Mouse (Mus musculus): ENCODE measurements around the gene Rhno1. TPM values are rescaled to one million over a fixed set of nuclear protein-coding genes. Genes with fewer than 3 reads are reported as not detected.
A peak's percentile ranks its signal among the peaks of the same experiment; 100 is the strongest.
"Not testable (repeated sequence)": the region's sequence is repeated elsewhere in the genome, so short reads cannot be mapped to it uniquely, and the experiment has no call there.

Gene Rhno1
- total RNA-seq (2021) = 23.7 and 25.6 TPM in 2 replicates
- long read RNA-seq, experiment 1, transcript Rhno1-202 (3 exons, 1,108 nt) = major isoform, 5 of 17 reads
- long read RNA-seq, experiment 1, partial matches to known transcripts = 2 of 17 reads
- long read RNA-seq, experiment 1, other reads (novel, unspliced or antisense) = 6 of 17 reads
- long read RNA-seq, experiment 2, partial matches to known transcripts = 1 of 12 reads
- long read RNA-seq, experiment 2, other reads (novel, unspliced or antisense) = 7 of 12 reads

- peak; percentile 91 for DNase-seq
Observed at GRCm38 (mm10) chr6:128362381-128363006, at the start of gene Rhno1, which contains the start of gene Foxm1. Rhno1 (minus strand) TSS chr6:128362911. Foxm1 (plus strand) TSS chr6:128362967.

- peak; percentile 77 for DNase-seq
Observed at GRCm38 (mm10) chr6:128411115-128411514, 48.4 kb upstream of the Rhno1 start.

GRCm38 (mm10) chr6:128410305-128410704 lies 47.6 kb upstream of the Rhno1 start:
- DNase-seq = no peak

GRCm38 (mm10) chr6:128408544-128409125 lies 45.9 kb upstream of the Rhno1 start:
- no peak for DNase-seq

GRCm38 (mm10) chr6:128404708-128405107 lies 42.0 kb upstream of the Rhno1 start:
- DNase-seq = peak; percentile 30

GRCm38 (mm10) chr6:128399421-128400185 lies 36.9 kb upstream of the Rhno1 start:
- peak; percentile 61 for DNase-seq

- no peak for DNase-seq
Observed at GRCm38 (mm10) chr6:128398996-128399395, 36.3 kb upstream of the Rhno1 start, which contains the start of gene Nrip2. Nrip2 (plus strand) TSS chr6:128399296.

GRCm38 (mm10) chr6:128397574-128398261 lies 35.0 kb upstream of the Rhno1 start:
- DNase-seq = peak; percentile 86

- DNase-seq = no peak
Observed at GRCm38 (mm10) chr6:128390683-128391082, 28.0 kb upstream of the Rhno1 start.

GRCm38 (mm10) chr6:128389185-128389584 lies 26.5 kb upstream of the Rhno1 start:
- no peak for DNase-seq

- DNase-seq = no peak
Observed at GRCm38 (mm10) chr6:128385026-128385425, 22.3 kb upstream of the Rhno1 start.

GRCm38 (mm10) chr6:128383752-128384151 lies 21.0 kb upstream of the Rhno1 start:
- DNase-seq = no peak

GRCm38 (mm10) chr6:128381254-128381653 lies 18.5 kb upstream of the Rhno1 start:
- DNase-seq = no peak

GRCm38 (mm10) chr6:128380594-128381167 lies 18.0 kb upstream of the Rhno1 start:
- DNase-seq = not testable (repeated sequence)

- DNase-seq = no peak
Observed at GRCm38 (mm10) chr6:128379636-128380035, 16.9 kb upstream of the Rhno1 start.

GRCm38 (mm10) chr6:128376371-128377085 lies 13.8 kb upstream of the Rhno1 start:
- no peak for DNase-seq

GRCm38 (mm10) chr6:128375192-128375591 lies 12.5 kb upstream of the Rhno1 start, which contains the start of the genes Tex52 and Gm44596:
Tex52 (plus strand) TSS chr6:128375456.
Gm44596 (plus strand) TSS chr6:128375503.
- DNase-seq = no peak

GRCm38 (mm10) chr6:128370040-128370439 lies 7.3 kb upstream of the Rhno1 start:
- no peak for DNase-seq

GRCm38 (mm10) chr6:128366466-128366865 lies 3.8 kb upstream of the Rhno1 start:
- DNase-seq = no peak

- DNase-seq = no peak
Observed at GRCm38 (mm10) chr6:128364721-128365120, 2.0 kb upstream of the Rhno1 start.
